Comparison of ENCODE assay signal across 23 mouse cellular contexts in the genomic region with DNA sequence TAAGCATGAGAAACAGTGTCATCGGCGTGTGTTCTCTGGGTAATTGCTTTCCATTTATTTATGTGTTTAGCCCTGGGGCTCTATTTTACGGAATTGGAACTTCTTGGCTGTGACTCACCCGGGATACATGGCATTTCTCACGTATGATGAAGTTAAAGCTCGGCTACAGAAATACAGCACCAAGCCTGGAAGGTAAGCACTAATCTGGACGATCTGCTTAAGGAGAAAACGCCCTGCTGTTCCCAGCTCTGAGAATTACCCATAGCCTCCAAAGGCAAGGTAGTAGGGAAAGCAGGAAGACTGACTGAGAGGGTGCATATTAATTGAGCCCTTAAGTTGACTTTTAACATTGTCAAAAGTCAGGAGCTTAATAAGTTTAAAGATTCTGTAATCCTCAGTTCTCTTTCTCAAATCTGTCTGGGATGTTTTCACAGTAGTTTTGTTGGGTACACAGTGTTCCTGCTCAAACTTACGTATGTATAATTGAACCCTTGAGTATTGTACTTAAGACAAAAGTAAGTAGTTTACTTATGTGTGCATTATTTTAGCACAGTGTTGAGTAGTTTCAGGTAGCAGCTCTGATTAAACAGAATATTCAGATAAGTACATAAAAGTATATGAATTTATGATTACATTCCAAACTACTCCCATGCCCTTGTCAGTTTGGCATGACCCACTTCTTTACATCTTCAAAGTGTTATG.
DNase-seq lines count a peak whose midpoint lies in the region; ATAC-seq and TF ChIP-seq lines count a peak whose summit lies in the region.
"Had no signal": no experiment of that assay in that cellular context is flagged by ENCODE, and none has a peak within 500 bp of the region (broad histone marks: within the 10 kb centered on the region; RNA-seq: fewer than 3 reads in every experiment).

No protein-coding gene starts in this region.

- no peak overlapping the region for H3K4me3 ChIP-seq in forebrain, embryonic 14.5 days (ENCODE audit: low read depth, low read length)
- H3K4me3 ChIP-seq in forebrain, embryonic 13.5 days, result no peak overlapping the region
- no peak overlapping the region for H3K4me3 ChIP-seq in lung, embryonic 15.5 days
- no peak overlapping the region for H3K4me3 ChIP-seq in embryonic fibroblast, embryonic 13.5 days (ENCODE audit: insufficient read depth, low read length)
- H3K4me3 ChIP-seq: embryonic facial prominence, embryonic 13.5 days; erythroblast, embryonic 14.5 days; heart, adult 2 months; heart, embryonic 15.5 days; hindbrain, embryonic 13.5 days had no signal

- no peak overlapping the region for H3K4me2 ChIP-seq in forebrain, embryonic 14.5 days (ENCODE audit: low read length)
- H3K4me2 ChIP-seq in forebrain, embryonic 13.5 days, result no peak overlapping the region
- H3K4me2 ChIP-seq in lung, embryonic 15.5 days, result no peak overlapping the region
- H3K4me2 ChIP-seq: embryonic facial prominence, embryonic 13.5 days; heart, embryonic 11.5 days; heart, embryonic 15.5 days; hindbrain, embryonic 13.5 days had no signal

- H3K36me3 ChIP-seq in forebrain, embryonic 14.5 days (ENCODE audit: control insufficient read depth, insufficient read depth, low read length), result peaks cover 9% of the 10 kb centered on the region; the same call in 1 of the 2 replicates
- peaks cover 9% of the 10 kb centered on the region; the same call in 1 of the 2 replicates for H3K36me3 ChIP-seq in forebrain, embryonic 13.5 days (ENCODE audit: poor library complexity, severe bottlenecking)
- peaks cover 14% of the 10 kb centered on the region; the same call in 1 of the 2 replicates for H3K36me3 ChIP-seq in lung, embryonic 15.5 days
- H3K36me3 ChIP-seq: hindbrain, embryonic 13.5 days had no signal

- no peaks in the 10 kb centered on the region for H3K9me3 ChIP-seq in forebrain, embryonic 14.5 days (replicated peaks; ENCODE audit: control insufficient read depth, low read length)
- H3K9me3 ChIP-seq in forebrain, embryonic 13.5 days (replicated peaks), result no peaks in the 10 kb centered on the region
- H3K9me3 ChIP-seq in lung, embryonic 15.5 days, result no peaks in the 10 kb centered on the region
- H3K9me3 ChIP-seq: embryonic facial prominence, embryonic 13.5 days; heart, embryonic 15.5 days; hindbrain, embryonic 13.5 days had no signal

- H3K9ac ChIP-seq in forebrain, embryonic 14.5 days (ENCODE audit: low read length), result no peak overlapping the region
- H3K9ac ChIP-seq in forebrain, embryonic 13.5 days, result no peak overlapping the region
- no peak overlapping the region for H3K9ac ChIP-seq in lung, embryonic 15.5 days
- H3K9ac ChIP-seq: embryonic facial prominence, embryonic 13.5 days; heart, embryonic 15.5 days; hindbrain, embryonic 13.5 days had no signal

- ATAC-seq in forebrain, embryonic 14.5 days, result no peak
- ATAC-seq in forebrain, embryonic 13.5 days, result no peak
- ATAC-seq in lung, embryonic 15.5 days (ENCODE audit: borderline replicate concordance, extremely low read depth, low FRiP score, low TSS enrichment), result no peak; the same call in 1 of the 2 replicates
- ATAC-seq: activated CD4-positive, CD25-positive, alpha-beta regulatory T cell, adult 4 months; Patski had no signal

- no peak for TF ChIP-seq POLR2A in embryonic fibroblast, embryonic 13.5 days (IDR thresholded peaks at IDR 0.05; ENCODE audit: low read depth, low read length)

- WGBS in forebrain, embryonic 14.5 days, result 86% methylated on average over 9 of the region's 9 CpGs
- 85% methylated on average over 9 of the region's 9 CpGs for WGBS in forebrain, embryonic 13.5 days
- 82% methylated on average over 9 of the region's 9 CpGs for WGBS in lung, embryonic 15.5 days

- no peak for DNase-seq in forebrain, embryonic 14.5 days (ENCODE audit: low spot score)
- DNase-seq in lung, postnatal 4 days, result no peak
- DNase-seq in heart, adult 18-20 months, result no peak
- DNase-seq in frontal cortex, postnatal 10 days (ENCODE audit: low spot score in 2 of 2), result no peak
- DNase-seq: adrenal gland, postnatal 14 days; cerebellum, adult 11-12 months; cerebellum, adult 9-10 months; cerebellum, postnatal 25 days; forebrain, postnatal 0 days; gastrocnemius, postnatal 36 days; heart, adult 2 months; heart, postnatal 14 days had no signal

- H3K27ac ChIP-seq in forebrain, embryonic 14.5 days (ENCODE audit: low read depth, low read length), result peak overlapping the region; percentile 5; the same call in 1 of the 2 replicates
- no peak overlapping the region for H3K27ac ChIP-seq in forebrain, embryonic 13.5 days
- 0 out of 2 replicates have a peak overlapping the region, but pooled peaks have one; percentile 12 for H3K27ac ChIP-seq in lung, embryonic 15.5 days
- H3K27ac ChIP-seq in embryonic fibroblast, embryonic 13.5 days (ENCODE audit: insufficient read depth, low read length), result peak overlapping the region; percentile 64
- H3K27ac ChIP-seq: heart, adult 2 months; heart, embryonic 15.5 days; hindbrain, postnatal 0 days had no signal

- no peak for TF ChIP-seq CTCF in embryonic fibroblast, embryonic 13.5 days (IDR thresholded peaks at IDR 0.05; ENCODE audit: borderline replicate concordance, insufficient read depth, low read length)

- H3K27me3 ChIP-seq in forebrain, embryonic 14.5 days (replicated peaks; ENCODE audit: control insufficient read depth, insufficient read depth, low read length), result no peaks in the 10 kb centered on the region
- H3K27me3 ChIP-seq in forebrain, embryonic 13.5 days, result no peaks in the 10 kb centered on the region
- no peaks in the 10 kb centered on the region for H3K27me3 ChIP-seq in lung, embryonic 15.5 days
- H3K27me3 ChIP-seq: embryonic facial prominence, embryonic 13.5 days; heart, embryonic 15.5 days; hindbrain, embryonic 13.5 days; Patski had no signal

- peaks cover 3% of the 10 kb centered on the region; the same call in 1 of the 2 replicates for H3K4me1 ChIP-seq in forebrain, embryonic 14.5 days (ENCODE audit: control insufficient read depth, insufficient read depth, low read length)
- peaks cover 20% of the 10 kb centered on the region; the same call in 1 of the 2 replicates for H3K4me1 ChIP-seq in forebrain, embryonic 13.5 days
- 0 out of 2 replicates have a peak, but pooled peaks cover 2% of the 10 kb centered on the region for H3K4me1 ChIP-seq in lung, embryonic 15.5 days
- H3K4me1 ChIP-seq in embryonic fibroblast, embryonic 13.5 days (ENCODE audit: control insufficient read depth, insufficient read depth, low read length), result peaks cover 5% of the 10 kb centered on the region; the same call in 1 of the 2 replicates
